Mouse (Mus musculus): Measurements from ENCODE around the gene Adgrf2. TPM values are rescaled to one million over a fixed set of nuclear protein-coding genes. Genes with fewer than 3 reads are reported as not detected.

Adgrf2 gene
- polyA plus RNA-seq, 1 experiment from 2014 or later = not detected

GRCm38 (mm10) chr17:42710717-42711116, 31.3 kb downstream of the Adgrf2 start:
- Histone ChIP-seq H3K27me3 (ENCODE audit: insufficient read depth, low read length) (no peaks in the 10 kb centered on the region), H3K9me3 (ENCODE audit: low read length) (no peaks in the 10 kb centered on the region)

GRCm38 (mm10) chr17:42705611-42706010, 36.4 kb downstream of the Adgrf2 start:
- Histone ChIP-seq H3K9me3 (ENCODE audit: low read length) (no peaks in the 10 kb centered on the region), H3K27ac (ENCODE audit: low read depth) (no peak overlapping the region), H3K36me3 (replicated peaks; ENCODE audit: insufficient read depth, low read length) (no peaks in the 10 kb centered on the region), H3K4me3 (ENCODE audit: low read depth, low read length) (no peak overlapping the region), H3K4me1 (ENCODE audit: insufficient read depth) (no peaks in the 10 kb centered on the region), H3K27me3 (ENCODE audit: insufficient read depth, low read length) (no peaks in the 10 kb centered on the region), H3K4me2 (ENCODE audit: low read depth, low read length) (no peak overlapping the region), H3K9ac (replicated peaks) (no peak overlapping the region)
- no peak for ATAC-seq
- TF ChIP-seq EP300 (IDR thresholded peaks at IDR 0.05; ENCODE audit: low read depth) (no peak), CTCF (IDR thresholded peaks at IDR 0.05; ENCODE audit: low read depth) (no peak)
- WGBS (ENCODE audit: insufficient replicate concordance) = 74% methylated on average over 4 of the region's 4 CpGs
- DNase-seq = no peak

More at GRCm38 (mm10) chr17:42710717-42711116, 31.3 kb downstream of the Adgrf2 start:
- Histone ChIP-seq H3K27ac (ENCODE audit: low read depth) (no peak overlapping the region), H3K9ac (replicated peaks) (no peak overlapping the region), H3K4me1 (ENCODE audit: insufficient read depth) (no peaks in the 10 kb centered on the region), H3K4me2 (ENCODE audit: low read depth, low read length) (no peak overlapping the region), H3K4me3 (ENCODE audit: low read depth, low read length) (no peak overlapping the region), H3K36me3 (replicated peaks; ENCODE audit: insufficient read depth, low read length) (no peaks in the 10 kb centered on the region)
- WGBS (ENCODE audit: insufficient replicate concordance) = 84% methylated on average over 7 of the region's 7 CpGs
- DNase-seq = no peak
- no peak for TF ChIP-seq CTCF (IDR thresholded peaks at IDR 0.05; ENCODE audit: low read depth)
- no peak for TF ChIP-seq EP300 (IDR thresholded peaks at IDR 0.05; ENCODE audit: low read depth)
- no peak for ATAC-seq

GRCm38 (mm10) chr17:42702198-42702597, 39.8 kb downstream of the Adgrf2 start:
- no peaks in the 10 kb centered on the region for H3K27me3 ChIP-seq (ENCODE audit: insufficient read depth, low read length)
- H3K4me1 ChIP-seq (ENCODE audit: insufficient read depth) = no peaks in the 10 kb centered on the region
- no peak overlapping the region for H3K27ac ChIP-seq (ENCODE audit: low read depth)
- no peak overlapping the region for H3K4me3 ChIP-seq (ENCODE audit: low read depth, low read length)
- ATAC-seq (no peak), DNase-seq (no peak)
- no peak for TF ChIP-seq CTCF (IDR thresholded peaks at IDR 0.05; ENCODE audit: low read depth)
- H3K36me3 ChIP-seq (replicated peaks; ENCODE audit: insufficient read depth, low read length) = no peaks in the 10 kb centered on the region
- no peak overlapping the region for H3K4me2 ChIP-seq (ENCODE audit: low read depth, low read length)
- H3K9ac ChIP-seq (replicated peaks) = no peak overlapping the region
- H3K9me3 ChIP-seq (ENCODE audit: low read length) = no peaks in the 10 kb centered on the region
- 83% methylated on average over 9 of the region's 9 CpGs for WGBS (ENCODE audit: insufficient replicate concordance)

GRCm38 (mm10) chr17:42694730-42695129, 47.2 kb downstream of the Adgrf2 start:
- no peak overlapping the region for H3K9ac ChIP-seq (replicated peaks)
- H3K9me3 ChIP-seq (ENCODE audit: low read length) = no peaks in the 10 kb centered on the region
- DNase-seq = no peak
- no peaks in the 10 kb centered on the region for H3K27me3 ChIP-seq (ENCODE audit: insufficient read depth, low read length)
- H3K4me2 ChIP-seq (ENCODE audit: low read depth, low read length) = no peak overlapping the region
- no peak for ATAC-seq
- no peaks in the 10 kb centered on the region for H3K36me3 ChIP-seq (replicated peaks; ENCODE audit: insufficient read depth, low read length)
- TF ChIP-seq EP300 (IDR thresholded peaks at IDR 0.05; ENCODE audit: low read depth) = no peak
- no peak for TF ChIP-seq CTCF (IDR thresholded peaks at IDR 0.05; ENCODE audit: low read depth)
- 74% methylated on average over 4 of the region's 4 CpGs for WGBS (ENCODE audit: insufficient replicate concordance)
- H3K4me1 ChIP-seq (ENCODE audit: insufficient read depth) = no peaks in the 10 kb centered on the region
- H3K27ac ChIP-seq (ENCODE audit: low read depth) = no peak overlapping the region
- no peak overlapping the region for H3K4me3 ChIP-seq (ENCODE audit: low read depth, low read length)

GRCm38 (mm10) chr17:42692136-42692535, 49.8 kb downstream of the Adgrf2 start, which contains the start of gene Adgrf4:
Gene Adgrf4 (minus strand): TSS chr17:42692284.
- no peaks in the 10 kb centered on the region for H3K9me3 ChIP-seq (ENCODE audit: low read length)
- H3K4me3 ChIP-seq (ENCODE audit: low read depth, low read length) = no peak within 1 kb of the TSS
- no peaks in the 10 kb centered on the region for H3K36me3 ChIP-seq (replicated peaks; ENCODE audit: insufficient read depth, low read length)
- H3K27ac ChIP-seq (ENCODE audit: low read depth) = no peak within 1 kb of the TSS
- no peak for DNase-seq
- WGBS (ENCODE audit: insufficient replicate concordance) = 67% methylated on average over 10 of the region's 10 CpGs
- TF ChIP-seq EP300 (IDR thresholded peaks at IDR 0.05; ENCODE audit: low read depth) (no peak), CTCF (IDR thresholded peaks at IDR 0.05; ENCODE audit: low read depth) (no peak)
- no peak for ATAC-seq
- no peak within 1 kb of the TSS for H3K9ac ChIP-seq (replicated peaks)
- H3K27me3 ChIP-seq (ENCODE audit: insufficient read depth, low read length) = no peaks in the 10 kb centered on the region
- H3K4me1 ChIP-seq (ENCODE audit: insufficient read depth) = no peaks in the 10 kb centered on the region
- H3K4me2 ChIP-seq (ENCODE audit: low read depth, low read length) = no peak within 1 kb of the TSS

GRCm38 (mm10) chr17:42690531-42690930, 51.4 kb downstream of the Adgrf2 start:
- no peak overlapping the region for H3K9ac ChIP-seq (replicated peaks)
- WGBS (ENCODE audit: insufficient replicate concordance) = 78% methylated on average over 8 of the region's 8 CpGs
- H3K4me1 ChIP-seq (ENCODE audit: insufficient read depth) = no peaks in the 10 kb centered on the region
- no peak overlapping the region for H3K4me2 ChIP-seq (ENCODE audit: low read depth, low read length)
- H3K4me3 ChIP-seq (ENCODE audit: low read depth, low read length) = no peak overlapping the region
- H3K36me3 ChIP-seq (replicated peaks; ENCODE audit: insufficient read depth, low read length) = no peaks in the 10 kb centered on the region
- no peak for TF ChIP-seq EP300 (IDR thresholded peaks at IDR 0.05; ENCODE audit: low read depth)
- TF ChIP-seq CTCF (IDR thresholded peaks at IDR 0.05; ENCODE audit: low read depth) = no peak
- DNase-seq (no peak), ATAC-seq (no peak)
- H3K27ac ChIP-seq (ENCODE audit: low read depth) = no peak overlapping the region
- no peaks in the 10 kb centered on the region for H3K9me3 ChIP-seq (ENCODE audit: low read length)
- no peaks in the 10 kb centered on the region for H3K27me3 ChIP-seq (ENCODE audit: insufficient read depth, low read length)

Other genes with a start within 250 kb of the Adgrf2 start
- not detected in 2 replicates for gene Opn5, start 130.8 kb downstream of the Adgrf2 start, polyA plus RNA-seq (2015; fragmentation: Nextera tagmentation; extraction: Ambion mirVana)
- gene Adgrf4, start 49.9 kb downstream of the Adgrf2 start, polyA plus RNA-seq (2015; fragmentation: Nextera tagmentation; extraction: Ambion mirVana) = not detected in 2 replicates
- gene Cd2ap, start 134.5 kb upstream of the Adgrf2 start, polyA plus RNA-seq (2015; fragmentation: Nextera tagmentation; extraction: Ambion mirVana) = 8.9 and 9.2 TPM in 2 replicates